Mouse (Mus musculus): Measurements from ENCODE around the gene Zfp422.

DNA sequence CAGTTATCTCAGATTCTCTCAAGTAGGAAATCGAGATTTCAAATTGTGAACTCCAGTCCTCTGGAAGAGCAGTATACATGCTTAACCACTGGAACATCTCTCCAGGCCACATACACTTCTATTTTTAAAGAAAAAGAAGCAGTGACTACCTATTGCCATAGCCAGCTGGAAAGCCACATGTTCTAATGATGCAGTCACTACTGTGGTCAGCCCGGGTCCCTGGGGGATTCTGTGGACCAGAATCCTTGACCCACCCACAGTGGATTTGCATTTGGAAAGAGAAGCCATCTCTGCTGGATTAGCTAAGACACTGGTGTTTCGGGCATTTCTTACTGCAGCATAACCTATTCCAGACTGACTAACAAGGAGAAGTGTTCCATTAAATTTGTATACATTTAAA lies 38.6 kb upstream of the Zfp422 start:
- peak; percentile 55 for TF ChIP-seq IRF4 (IDR thresholded peaks at IDR 0.05; ENCODE audit: low read depth, low read length)
- no peak for TF ChIP-seq NELFE (IDR thresholded peaks at IDR 0.05; ENCODE audit: low read depth, low read length)
- no peak for TF ChIP-seq POLR2A (IDR thresholded peaks at IDR 0.05; ENCODE audit: low read depth, low read length)
- peak; percentile 84 for TF ChIP-seq EP300 (IDR thresholded peaks at IDR 0.05; ENCODE audit: low read length)
- peak; percentile 74 for TF ChIP-seq MAX (IDR thresholded peaks at IDR 0.05; ENCODE audit: low read length)
- peak; percentile 14; the same call in 1 of the 2 replicates for TF ChIP-seq CHD2 (IDR thresholded peaks at IDR 0.05; ENCODE audit: low read length)
- TF ChIP-seq USF2 (conservative IDR thresholded peaks at IDR 0.05; ENCODE audit: low read depth, low read length), result no peak
- TF ChIP-seq CTCF (conservative IDR thresholded peaks at IDR 0.05 in 1 of 2, IDR thresholded peaks at IDR 0.05 in 1 of 2; ENCODE audit: low read depth in 2 of 2, low read length in 2 of 2), result no peak
- 0 out of 2 replicates have a peak, but pooled peaks have one; percentile 21 for TF ChIP-seq TBP (conservative IDR thresholded peaks at IDR 0.05; ENCODE audit: low read depth, low read length)
- TF ChIP-seq ELF1 (IDR thresholded peaks at IDR 0.05; ENCODE audit: low read depth, low read length), result no peak
- no peak for TF ChIP-seq MAZ (IDR thresholded peaks at IDR 0.05; ENCODE audit: low read depth, low read length)

All from CH12.LX (cell line).